Mouse (Mus musculus): ENCODE data around the gene Vipas39. TPM values are rescaled to one million over a fixed set of nuclear protein-coding genes. Genes with fewer than 3 reads are reported as not detected.

Gene Vipas39
- 10.3 and 10.5 TPM in 2 replicates for polyA plus RNA-seq (2012; rRNA removed)

DNA sequence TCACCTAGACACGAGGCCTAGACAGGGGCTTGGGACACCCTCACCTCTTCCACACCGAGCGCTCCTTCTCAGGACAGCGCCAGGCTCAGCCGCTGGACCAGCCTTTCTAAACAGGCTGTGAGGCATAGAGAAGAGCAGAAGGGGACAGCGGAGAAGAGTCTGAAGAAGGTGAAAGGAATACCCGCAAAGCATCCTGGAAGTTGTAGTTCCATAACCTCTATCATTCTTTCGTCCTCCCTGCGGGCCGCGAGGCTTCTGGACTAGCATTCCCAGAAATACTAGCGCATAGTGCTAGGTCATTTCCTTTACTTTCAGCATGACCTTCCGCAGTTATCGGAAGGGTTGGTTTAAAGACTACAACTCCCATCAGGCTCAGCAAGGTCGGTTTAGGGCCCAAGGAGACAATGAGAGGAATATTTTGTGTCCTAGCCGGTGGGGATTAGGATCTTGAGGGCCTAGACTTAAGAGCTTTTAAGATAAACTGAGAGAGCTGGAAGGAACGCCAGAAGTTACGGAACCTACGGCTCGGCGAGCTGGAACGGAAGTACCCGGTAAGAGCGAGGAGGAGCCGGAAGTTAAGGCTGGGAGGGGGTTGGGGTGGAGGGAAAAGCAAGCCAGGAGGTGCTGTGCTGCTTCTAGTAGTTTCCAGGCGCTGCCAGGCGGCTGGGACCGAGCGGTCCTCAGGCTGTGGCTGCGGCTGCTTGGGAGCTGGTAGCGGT is at the start of gene Vipas39, which contains the start of gene Ahsa1:
Vipas39 (minus strand) TSS at position 149 of the 719 bp plus-strand sequence.
Ahsa1 (plus strand) TSS at position 372 of the 719 bp plus-strand sequence.

DNA sequence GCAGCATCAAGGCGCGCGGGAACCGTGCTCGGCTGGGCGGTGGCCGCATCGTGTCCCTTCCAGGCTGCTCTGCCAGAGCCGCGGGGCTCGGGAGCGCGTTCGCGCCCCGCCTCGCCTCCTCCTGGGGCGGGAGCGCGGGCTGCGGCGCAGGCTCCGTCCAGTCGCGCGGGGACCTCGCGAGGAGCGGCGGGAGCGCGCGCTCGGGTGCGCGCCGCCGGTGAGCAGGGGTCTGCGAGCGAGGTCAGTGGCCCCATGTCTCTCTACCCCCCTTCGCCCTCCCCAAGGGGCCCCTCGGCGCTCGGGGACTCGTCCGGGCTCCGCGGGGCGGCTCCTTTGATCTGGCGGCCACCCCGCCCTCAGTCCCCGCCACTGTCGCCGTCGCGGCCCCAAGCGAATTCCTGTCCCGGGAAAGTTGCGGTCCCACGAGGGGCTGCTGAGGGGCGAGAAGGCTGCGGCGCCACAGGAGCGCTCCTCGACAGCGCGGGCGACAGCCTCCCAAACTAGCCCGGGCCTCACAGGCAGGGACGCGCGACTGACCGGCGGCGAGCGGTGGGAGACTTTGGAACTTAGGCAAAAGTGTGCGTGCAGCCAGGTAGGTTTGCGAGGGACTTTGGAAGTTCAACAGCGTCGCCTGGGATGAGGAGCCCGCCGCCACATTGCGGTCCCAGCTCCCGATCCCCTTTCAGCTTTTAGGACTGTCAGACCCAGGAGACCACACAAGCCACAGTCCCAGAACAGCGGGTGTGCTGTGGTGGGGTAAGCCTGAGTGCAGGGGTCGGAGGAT is 33.8 kb upstream of the Vipas39 start, which contains the start of gene Ism2:
Ism2 (minus strand) TSS at position 49 of the 784 bp plus-strand sequence.

DNA sequence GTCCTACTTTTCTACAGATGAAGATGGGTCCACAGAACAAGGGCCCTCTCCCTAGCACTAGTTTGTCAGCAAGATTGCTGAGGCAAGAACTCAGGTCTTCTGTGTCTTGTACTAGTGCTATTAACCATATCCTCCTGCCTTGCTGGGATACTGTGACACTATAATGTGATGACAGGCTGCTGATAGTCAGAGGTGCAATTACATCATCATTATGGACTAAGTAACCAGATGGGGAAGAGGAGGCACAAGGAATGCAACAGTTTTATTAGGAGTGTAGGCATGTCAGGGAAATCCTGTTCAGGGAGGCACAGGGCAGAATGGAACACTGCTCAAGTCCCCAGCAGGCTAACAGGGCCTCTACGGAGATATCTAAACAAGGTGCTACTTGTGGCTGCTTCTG is 27.4 kb downstream of the Vipas39 start, which contains the start of gene Noxred1:
Noxred1 (minus strand) TSS at position 101 of the 400 bp plus-strand sequence.

DNA sequence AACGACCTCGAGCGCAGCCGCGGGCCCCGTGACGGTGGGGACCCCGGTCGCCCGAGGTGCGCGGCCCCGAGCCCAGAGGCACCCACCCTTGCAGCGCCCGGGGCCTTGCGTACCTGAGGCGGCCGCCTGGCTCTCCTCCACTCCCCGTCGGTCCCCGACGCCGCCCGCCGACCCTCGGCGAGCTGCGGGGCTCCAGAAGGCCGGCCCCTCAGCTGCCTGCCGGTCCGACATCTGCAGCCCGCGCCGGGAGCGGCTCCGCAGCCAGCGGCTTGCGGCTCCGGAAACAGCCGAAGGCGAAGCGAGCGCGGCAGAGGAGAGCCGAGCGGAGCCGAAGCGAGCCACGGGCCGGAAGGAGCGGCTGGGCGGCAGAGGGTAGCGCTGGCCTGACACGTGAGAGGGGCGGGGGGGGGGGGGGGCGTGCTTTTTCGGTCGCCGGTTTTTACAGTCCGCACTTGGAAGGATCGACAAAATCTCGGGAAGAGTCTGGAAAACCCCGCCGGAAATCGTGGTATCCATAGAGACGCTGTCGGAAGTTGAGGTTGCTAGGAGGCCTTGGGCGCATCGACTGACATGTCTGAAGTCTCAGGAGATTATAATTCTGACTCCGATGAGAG is 66.0 kb downstream of the Vipas39 start, which contains the start of gene Tmed8:
Tmed8 (minus strand) TSS at position 482 of the 614 bp plus-strand sequence.

DNA sequence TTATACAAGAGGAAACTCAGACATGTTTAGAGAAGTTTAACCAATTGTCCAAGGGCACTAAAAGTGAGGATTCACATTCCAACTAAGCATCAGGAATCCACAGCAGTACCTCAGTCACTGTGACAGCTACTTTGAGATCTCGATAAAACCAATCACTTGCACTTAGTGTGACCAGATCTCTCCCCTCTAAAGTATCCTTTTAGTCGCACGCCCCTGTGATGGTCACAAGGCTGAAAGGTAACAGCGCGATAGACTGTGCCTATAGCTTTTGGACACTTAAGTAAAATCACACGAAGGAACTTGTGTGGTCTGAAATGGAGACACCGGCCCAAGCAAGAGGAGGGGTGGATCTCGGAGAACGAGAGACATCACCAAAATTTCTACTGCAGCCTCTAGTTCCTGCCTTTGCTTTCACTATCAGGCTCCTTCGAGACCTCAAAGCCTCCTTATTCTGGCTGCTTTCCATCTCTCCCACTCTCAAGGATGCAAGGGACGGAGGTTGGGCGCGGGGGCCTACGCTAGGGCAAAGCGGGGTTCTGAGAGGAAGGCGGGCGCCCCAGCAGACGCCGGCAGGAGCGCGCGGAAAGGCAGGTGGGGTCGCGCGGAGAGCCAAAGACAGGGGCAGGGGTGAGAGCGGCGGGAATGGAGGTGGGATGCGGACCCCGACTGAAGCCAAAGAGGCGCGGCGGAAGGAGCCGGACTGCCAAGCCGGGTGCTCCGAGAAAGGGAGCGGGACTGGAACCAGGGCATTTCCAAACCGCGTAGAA is 66.7 kb downstream of the Vipas39 start, which contains the start of gene Samd15:
Samd15 (plus strand) TSS at position 518 of the 767 bp plus-strand sequence.

Other genes starting within 250 kb of the Vipas39 start
- 0.19 and 0.44 TPM in 2 replicates for gene Tmem63c, start 244.9 kb downstream of the Vipas39 start, polyA plus RNA-seq (2012; rRNA removed)
- gene Ngb, start 163.7 kb downstream of the Vipas39 start, polyA plus RNA-seq (2012; rRNA removed): 16.4 and 19.2 TPM in 2 replicates
- gene Gstz1, start 119.1 kb downstream of the Vipas39 start, polyA plus RNA-seq (2012; rRNA removed): 7.0 and 12.2 TPM in 2 replicates
- 4.0 and 4.1 TPM in 2 replicates for gene Pomt2, start 118.3 kb downstream of the Vipas39 start, polyA plus RNA-seq (2012; rRNA removed)
- gene Samd15, start 66.5 kb downstream of the Vipas39 start, polyA plus RNA-seq (2012; rRNA removed): not detected in 2 replicates
- 0.51 and 0.65 TPM in 2 replicates for gene Tmed8, start 65.8 kb downstream of the Vipas39 start, polyA plus RNA-seq (2012; rRNA removed)
- gene Noxred1, start 27.5 kb downstream of the Vipas39 start, polyA plus RNA-seq (2012; rRNA removed): not detected in 2 replicates
- 11.1 and 16.4 TPM in 2 replicates for gene Ahsa1, start 223 bp upstream of the Vipas39 start, polyA plus RNA-seq (2012; rRNA removed)
- 0.09 and 0.17 TPM in 2 replicates for gene Ism2, start 33.4 kb upstream of the Vipas39 start, polyA plus RNA-seq (2012; rRNA removed)
- gene Sptlc2, start 122.1 kb upstream of the Vipas39 start, polyA plus RNA-seq (2012; rRNA removed): 9.6 and 14.0 TPM in 2 replicates
- 1.1 and 2.8 TPM in 2 replicates for gene Slirp, start 177.6 kb upstream of the Vipas39 start, polyA plus RNA-seq (2012; rRNA removed)
- gene Alkbh1, start 177.8 kb upstream of the Vipas39 start, polyA plus RNA-seq (2012; rRNA removed): 5.4 and 5.6 TPM in 2 replicates
- gene Snw1, start 206.0 kb upstream of the Vipas39 start, polyA plus RNA-seq (2012; rRNA removed): 0.82 and 1.9 TPM in 2 replicates
- not detected in 2 replicates for gene Gm5788, start 228.5 kb upstream of the Vipas39 start, polyA plus RNA-seq (2012; rRNA removed)
- gene Gm8300, start 248.1 kb upstream of the Vipas39 start, polyA plus RNA-seq (2012; rRNA removed): not detected in 2 replicates